Mouse (Mus musculus) forebrain, postnatal 0 days (tissue): Measurements from ENCODE around the gene Cep290. TPM values are rescaled to one million over a fixed set of nuclear protein-coding genes. Genes with fewer than 3 reads are reported as not detected.

Experiments used
- ATAC-seq: fragments of 200-750 bp; cut with Nextera tagmentation; 2 replicates; pipeline ENCODE4 v1.8.0; 2017; ENCODE audit warnings: mild to moderate bottlenecking, moderate library complexity
- DNase-seq: peaks from one replicate; pipeline ENCODE4 v3.0.0-alpha.2; 2015
- H3K27ac ChIP-seq: fragments of 300-500 bp; sonication (generic); 2 replicates; pipeline ENCODE4 v1.5.1; 2014; ENCODE audit warnings: low read depth, mild to moderate bottlenecking, antibody characterized with exemption, low read length, moderate library complexity, mixed read lengths
- H3K27me3 ChIP-seq: fragments of 300-500 bp; sonication (generic); 2 replicates; pipeline ENCODE4 v1.6.1; 2014; ENCODE audit warnings: mild to moderate bottlenecking, low read length, mixed read lengths; ENCODE audit not compliant: insufficient read depth
- H3K36me3 ChIP-seq: fragments of 300-500 bp; sonication (generic); 2 replicates; pipeline ENCODE4 v1.6.1; 2014; ENCODE audit warnings: mild to moderate bottlenecking, moderate library complexity; ENCODE audit not compliant: insufficient read depth
- H3K4me1 ChIP-seq: fragments of 300-500 bp; sonication (generic); 2 replicates; pipeline ENCODE4 v1.6.1; 2014; ENCODE audit warnings: antibody characterized with exemption; ENCODE audit not compliant: insufficient read depth
- H3K4me2 ChIP-seq: fragments of 300-500 bp; sonication (generic); 2 replicates; pipeline ENCODE4 v1.6.1; 2014; ENCODE audit warnings: low read depth, mild to moderate bottlenecking, moderate library complexity
- H3K4me3 ChIP-seq: fragments of 300-500 bp; sonication (generic); 2 replicates; pipeline ENCODE4 v1.5.1; 2014; ENCODE audit warnings: low read depth, low read length, mixed read lengths
- H3K9ac ChIP-seq: fragments of 300-500 bp; sonication (generic); 2 replicates; pipeline ENCODE4 v1.6.1; 2014; ENCODE audit warnings: mild to moderate bottlenecking
- H3K9me3 ChIP-seq: fragments of 300-500 bp; sonication (generic); 2 replicates; pipeline ENCODE4 v1.6.1; 2016; ENCODE audit warnings: low read length
- CTCF ChIP-seq: sonication (generic); IDR thresholded peaks from 2 replicates; pipeline ENCODE4 v1.5.1; 2016; ENCODE audit warnings: antibody characterized with exemption, control low read depth, low read depth
- WGBS: fragments of 180-500 bp; shearing (Covaris S2); extraction: QIAGEN DNeasy Blood & Tissue Kit; methylation state at CpG from one replicate; pipeline ENCODE4 v1.1.7; 2014; 5-methylcytosine and 5-hydroxymethylcytosine counted together
- polyA plus RNA-seq: library from polyadenylated mRNA; unstranded; fragments of >200 nt; fragmentation: Nextera tagmentation; extraction: Ambion mirVana; gene quantifications from 2 replicates; pipeline ENCODE4 v1.2.1, GENCODE M21; 2015
- total RNA-seq: library from RNA; depleted of rRNA; stranded (reverse); fragments of >200 nt; gene quantifications from 2 replicates; pipeline ENCODE4 v1.2.3, GENCODE M21; 2014

The Cep290 gene
- total and polyA plus RNA-seq, 2 experiments from 2014 or later: 4.0 to 8.0 TPM

GRCm38 (mm10) chr10:100590323-100590722 is 103.0 kb downstream of the Cep290 start, which contains the start of the genes 4930430F08Rik and 1700017N19Rik:
Gene 4930430F08Rik (minus strand): TSS chr10:100590423.
Gene 1700017N19Rik (plus strand): TSS chr10:100590484.
- peak within 1 kb of the TSS; percentile 79; the same call in 1 of the 2 replicates for H3K9ac ChIP-seq
- H3K27ac ChIP-seq: no peak within 1 kb of the TSS
- peak within 1 kb of the TSS; percentile 82 for H3K4me2 ChIP-seq
- no peak for TF ChIP-seq CTCF
- H3K36me3 ChIP-seq: no peaks in the 10 kb centered on the region
- DNase-seq (no peak), ATAC-seq (no peak)
- H3K9me3 ChIP-seq: no peaks in the 10 kb centered on the region
- H3K4me1 ChIP-seq: 0 out of 2 replicates have a peak, but pooled peaks cover 6% of the 10 kb centered on the region
- WGBS: 82% methylated on average over 1 of the region's 1 CpGs
- no peaks in the 10 kb centered on the region for H3K27me3 ChIP-seq
- H3K4me3 ChIP-seq: peak within 1 kb of the TSS; percentile 66

DNA sequence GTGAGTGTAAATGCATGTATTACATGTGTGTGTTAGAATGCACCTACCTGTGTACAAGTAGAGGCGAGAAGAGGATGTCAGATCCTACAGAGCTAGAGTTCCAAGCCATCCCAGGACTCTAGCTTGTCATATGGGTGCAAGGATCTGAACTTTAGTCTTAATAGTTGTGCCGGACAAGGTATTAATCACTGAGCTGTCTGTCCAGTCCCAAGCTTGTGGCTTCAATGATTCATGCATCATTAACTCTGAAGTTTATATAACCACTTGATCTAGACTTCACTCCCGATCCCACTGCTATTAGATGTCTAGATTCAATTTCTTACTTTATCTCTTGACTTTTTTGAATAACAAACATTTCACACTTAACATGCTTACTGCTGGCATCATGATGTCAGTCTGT is 111.0 kb downstream of the Cep290 start:
- ATAC-seq (no peak), DNase-seq (no peak)
- whole genome bisulfite sequencing: 89% methylated on average over 3 of the region's 3 CpGs
- H3K36me3 ChIP-seq: no peaks in the 10 kb centered on the region
- H3K27ac ChIP-seq: no peak overlapping the region
- H3K4me1 ChIP-seq: no peaks in the 10 kb centered on the region
- no peak overlapping the region for H3K9ac ChIP-seq
- no peak overlapping the region for H3K4me2 ChIP-seq
- H3K27me3 ChIP-seq: no peaks in the 10 kb centered on the region
- H3K4me3 ChIP-seq: no peak overlapping the region
- no peaks in the 10 kb centered on the region for H3K9me3 ChIP-seq
- TF ChIP-seq CTCF: no peak

- Histone ChIP-seq H3K9ac (no peak overlapping the region), H3K36me3 (no peaks in the 10 kb centered on the region), H3K4me1 (no peaks in the 10 kb centered on the region), H3K27ac (no peak overlapping the region), H3K27me3 (no peaks in the 10 kb centered on the region), H3K9me3 (no peaks in the 10 kb centered on the region), H3K4me2 (no peak overlapping the region), H3K4me3 (no peak overlapping the region)
- no peak for DNase-seq
- 77% methylated on average over 9 of the region's 9 CpGs for WGBS
- TF ChIP-seq CTCF: no peak
- ATAC-seq: no peak
Observed at GRCm38 (mm10) chr10:100603511-100603910, 116.2 kb downstream of the Cep290 start.

DNA sequence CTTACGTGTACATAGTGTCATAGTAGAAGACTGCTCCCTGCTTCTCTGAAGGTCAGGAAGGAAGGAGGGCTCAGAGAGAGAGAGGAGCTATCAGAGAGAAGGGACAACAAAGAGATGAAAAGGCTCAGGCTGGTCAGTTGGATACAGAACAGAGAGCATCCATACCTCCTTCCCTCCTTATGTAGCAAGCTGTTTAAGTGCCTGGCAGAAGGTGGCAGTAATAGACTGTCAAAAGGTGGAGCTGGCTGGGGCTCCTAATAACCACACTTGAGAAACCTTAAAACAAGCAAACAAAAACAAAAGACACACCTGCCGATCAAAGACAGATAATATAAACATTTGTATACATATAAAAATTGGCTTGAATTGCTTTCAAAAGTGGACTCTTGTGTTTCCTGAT is 116.9 kb downstream of the Cep290 start:
- Histone ChIP-seq H3K27me3 (no peaks in the 10 kb centered on the region), H3K4me1 (no peaks in the 10 kb centered on the region), H3K27ac (no peak overlapping the region), H3K36me3 (no peaks in the 10 kb centered on the region), H3K9ac (no peak overlapping the region), H3K4me3 (no peak overlapping the region), H3K9me3 (no peaks in the 10 kb centered on the region), H3K4me2 (no peak overlapping the region)
- DNase-seq: peak; percentile 31
- TF ChIP-seq CTCF: peak; percentile 49
- ATAC-seq: no peak; the same call in 1 of the 2 replicates
- 61% methylated on average over 2 of the region's 2 CpGs for WGBS

GRCm38 (mm10) chr10:100617233-100617903 is 130.0 kb downstream of the Cep290 start:
- peak; percentile 96 for ATAC-seq
- no peaks in the 10 kb centered on the region for H3K36me3 ChIP-seq
- TF ChIP-seq CTCF: no peak

GRCm38 (mm10) chr10:100619474-100619873 is 132.1 kb downstream of the Cep290 start:
- DNase-seq (no peak), ATAC-seq (no peak)
- 81% methylated on average over 7 of the region's 7 CpGs for WGBS
- Histone ChIP-seq H3K4me1 (no peaks in the 10 kb centered on the region), H3K27me3 (no peaks in the 10 kb centered on the region), H3K36me3 (no peaks in the 10 kb centered on the region), H3K4me2 (no peak overlapping the region), H3K9ac (no peak overlapping the region), H3K27ac (no peak overlapping the region), H3K9me3 (no peaks in the 10 kb centered on the region), H3K4me3 (no peak overlapping the region)
- TF ChIP-seq CTCF: no peak

More at GRCm38 (mm10) chr10:100617233-100617903, 130.0 kb downstream of the Cep290 start:
- H3K9ac ChIP-seq: no peak overlapping the region
- no peaks in the 10 kb centered on the region for H3K9me3 ChIP-seq
- no peaks in the 10 kb centered on the region for H3K27me3 ChIP-seq
- H3K27ac ChIP-seq: no peak overlapping the region
- no peak overlapping the region for H3K4me2 ChIP-seq
- peak; percentile 69 for DNase-seq
- no peaks in the 10 kb centered on the region for H3K4me1 ChIP-seq
- 45% methylated on average over 6 of the region's 6 CpGs for WGBS
- H3K4me3 ChIP-seq: no peak overlapping the region

- H3K36me3 ChIP-seq: no peaks in the 10 kb centered on the region
- DNase-seq (no peak), ATAC-seq (no peak)
- no peak overlapping the region for H3K4me2 ChIP-seq
- no peak overlapping the region for H3K9ac ChIP-seq
- no peak overlapping the region for H3K4me3 ChIP-seq
- 91% methylated on average over 12 of the region's 12 CpGs for WGBS
- no peak for TF ChIP-seq CTCF
- no peaks in the 10 kb centered on the region for H3K9me3 ChIP-seq
- no peak overlapping the region for H3K27ac ChIP-seq
- no peaks in the 10 kb centered on the region for H3K4me1 ChIP-seq
- no peaks in the 10 kb centered on the region for H3K27me3 ChIP-seq
Observed at GRCm38 (mm10) chr10:100620040-100620439, 132.7 kb downstream of the Cep290 start.
